Mouse (Mus musculus): ENCODE measurements around the gene Zdhhc24. TPM values are rescaled to one million over a fixed set of nuclear protein-coding genes. Genes with fewer than 3 reads are reported as not detected.
"Not testable (repeated sequence)": the region's sequence is repeated elsewhere in the genome, so short reads cannot be mapped to it uniquely, and the experiment has no call there.

Zdhhc24 gene
- total and polyA plus RNA-seq, 2 experiments from 2014 or later = 5.9 to 8.7 TPM

DNA sequence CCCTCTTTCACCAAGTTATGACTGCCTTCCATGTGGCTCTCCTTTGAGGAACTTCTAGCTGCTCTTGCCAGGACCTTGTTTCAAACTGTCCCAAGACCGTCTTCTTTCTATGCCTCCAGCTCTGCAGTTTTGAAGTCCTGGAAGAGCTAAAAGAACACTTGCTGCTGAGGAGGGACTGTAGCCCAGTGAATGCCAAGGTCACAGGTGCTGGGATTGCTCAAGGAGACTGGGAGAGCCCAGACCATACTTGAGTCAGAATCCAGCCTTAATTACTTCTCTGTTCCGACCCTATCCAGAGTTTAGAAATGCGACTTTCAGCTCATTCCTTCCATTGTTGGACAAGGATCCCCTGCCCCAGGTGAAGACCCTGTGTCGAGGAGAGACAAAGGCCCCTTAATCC is 22.5 kb upstream of the Zdhhc24 start:
- DNase-seq (ENCODE audit: low spot score) (no peak), ATAC-seq (ENCODE audit: insufficient read depth, low read depth) (no peak)
- Histone ChIP-seq H3K27me3 (ENCODE audit: control insufficient read depth, insufficient read depth, low read length) (no peaks in the 10 kb centered on the region), H3K36me3 (replicated peaks; ENCODE audit: control insufficient read depth, insufficient read depth, low read length) (no peaks in the 10 kb centered on the region; the same call in 1 of the 2 replicates), H3K27ac (ENCODE audit: low read depth) (no peak overlapping the region), H3K4me1 (ENCODE audit: control insufficient read depth, insufficient read depth) (0 out of 2 replicates have a peak, but pooled peaks cover 6% of the 10 kb centered on the region), H3K9me3 (replicated peaks; ENCODE audit: control insufficient read depth, low read length) (no peaks in the 10 kb centered on the region), H3K4me3 (ENCODE audit: low read depth, low read length) (peak overlapping the region; percentile 56; the same call in 1 of the 2 replicates), H3K4me2 (ENCODE audit: low read depth, low read length) (peak overlapping the region; percentile 95), H3K9ac (replicated peaks; ENCODE audit: low read depth, low read length) (no peak overlapping the region)
- TF ChIP-seq CTCF (IDR thresholded peaks at IDR 0.05; ENCODE audit: low read depth) (no peak), EP300 (IDR thresholded peaks at IDR 0.05; ENCODE audit: low read depth) (no peak)
- WGBS = 80% methylated on average over 4 of the region's 4 CpGs

GRCm38 (mm10) chr19:4859081-4859480 is 19.4 kb upstream of the Zdhhc24 start:
- H3K36me3 ChIP-seq (replicated peaks; ENCODE audit: control insufficient read depth, insufficient read depth, low read length) = peaks cover 4% of the 10 kb centered on the region; the same call in 1 of the 2 replicates
- ATAC-seq (ENCODE audit: insufficient read depth, low read depth) (no peak), DNase-seq (ENCODE audit: low spot score) (no peak)
- no peaks in the 10 kb centered on the region for H3K27me3 ChIP-seq (ENCODE audit: control insufficient read depth, insufficient read depth, low read length)
- no peaks in the 10 kb centered on the region for H3K9me3 ChIP-seq (replicated peaks; ENCODE audit: control insufficient read depth, low read length)
- TF ChIP-seq EP300 (IDR thresholded peaks at IDR 0.05; ENCODE audit: low read depth) = no peak
- H3K4me3 ChIP-seq (ENCODE audit: low read depth, low read length) = no peak overlapping the region
- 0 out of 2 replicates have a peak, but pooled peaks cover 6% of the 10 kb centered on the region for H3K4me1 ChIP-seq (ENCODE audit: control insufficient read depth, insufficient read depth)
- H3K4me2 ChIP-seq (ENCODE audit: low read depth, low read length) = no peak overlapping the region
- WGBS = 33% methylated on average over 6 of the region's 6 CpGs
- no peak overlapping the region for H3K27ac ChIP-seq (ENCODE audit: low read depth)
- H3K9ac ChIP-seq (replicated peaks; ENCODE audit: low read depth, low read length) = no peak overlapping the region

DNA sequence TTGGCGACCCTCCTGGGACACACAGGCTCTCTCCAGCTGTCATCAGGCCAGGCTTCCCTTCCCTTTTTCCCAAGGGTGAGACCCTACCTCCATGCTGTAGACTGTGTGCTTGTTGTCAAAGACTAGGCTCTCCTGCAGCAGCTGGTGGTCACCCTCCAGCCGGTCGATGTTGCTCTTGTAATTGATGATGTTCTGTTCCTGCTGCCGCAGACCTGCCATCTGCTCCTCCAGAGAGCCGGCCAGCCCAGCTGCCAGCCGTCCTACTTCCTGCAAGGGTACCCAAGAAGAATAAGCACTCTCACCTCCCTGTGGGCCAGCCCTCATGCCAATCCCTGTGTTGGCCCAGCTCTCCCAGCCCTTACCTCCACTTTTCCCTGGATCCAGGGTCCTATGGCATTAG is 15.4 kb upstream of the Zdhhc24 start:
- 73% methylated on average over 6 of the region's 6 CpGs for WGBS
- Histone ChIP-seq H3K4me2 (ENCODE audit: low read depth, low read length) (no peak overlapping the region), H3K9ac (replicated peaks; ENCODE audit: low read depth, low read length) (no peak overlapping the region), H3K9me3 (replicated peaks; ENCODE audit: control insufficient read depth, low read length) (no peaks in the 10 kb centered on the region), H3K4me1 (ENCODE audit: control insufficient read depth, insufficient read depth) (0 out of 2 replicates have a peak, but pooled peaks cover 4% of the 10 kb centered on the region), H3K27ac (ENCODE audit: low read depth) (no peak overlapping the region), H3K27me3 (ENCODE audit: control insufficient read depth, insufficient read depth, low read length) (0 out of 2 replicates have a peak, but pooled peaks cover 3% of the 10 kb centered on the region), H3K4me3 (ENCODE audit: low read depth, low read length) (no peak overlapping the region), H3K36me3 (replicated peaks; ENCODE audit: control insufficient read depth, insufficient read depth, low read length) (peaks cover 4% of the 10 kb centered on the region; the same call in 1 of the 2 replicates)
- ATAC-seq (ENCODE audit: insufficient read depth, low read depth) (no peak), DNase-seq (ENCODE audit: low spot score) (no peak)
- TF ChIP-seq EP300 (IDR thresholded peaks at IDR 0.05; ENCODE audit: low read depth) (no peak), CTCF (IDR thresholded peaks at IDR 0.05; ENCODE audit: low read depth) (no peak)

- H3K4me2 ChIP-seq (ENCODE audit: low read depth, low read length) = peak overlapping the region; percentile 22
- H3K27me3 ChIP-seq (ENCODE audit: control insufficient read depth, insufficient read depth, low read length) = 0 out of 2 replicates have a peak, but pooled peaks cover 3% of the 10 kb centered on the region
- H3K9me3 ChIP-seq (replicated peaks; ENCODE audit: control insufficient read depth, low read length) = no peaks in the 10 kb centered on the region
- TF ChIP-seq CTCF (IDR thresholded peaks at IDR 0.05; ENCODE audit: low read depth) (no peak), EP300 (IDR thresholded peaks at IDR 0.05; ENCODE audit: low read depth) (no peak)
- WGBS = 3% methylated on average over 17 of the region's 17 CpGs
- ATAC-seq (ENCODE audit: insufficient read depth, low read depth) (peak; percentile 49; the same call in 1 of the 2 replicates), DNase-seq (ENCODE audit: low spot score) (peak; percentile 41)
- H3K9ac ChIP-seq (replicated peaks; ENCODE audit: low read depth, low read length) = no peak overlapping the region
- H3K4me3 ChIP-seq (ENCODE audit: low read depth, low read length) = no peak overlapping the region
- H3K36me3 ChIP-seq (replicated peaks; ENCODE audit: control insufficient read depth, insufficient read depth, low read length) = peaks cover 4% of the 10 kb centered on the region; the same call in 1 of the 2 replicates
- 0 out of 2 replicates have a peak, but pooled peaks cover 4% of the 10 kb centered on the region for H3K4me1 ChIP-seq (ENCODE audit: control insufficient read depth, insufficient read depth)
- no peak overlapping the region for H3K27ac ChIP-seq (ENCODE audit: low read depth)
These were observed 13.3 kb upstream of the Zdhhc24 start for GRCm38 (mm10) chr19:4865147-4865546.

DNA sequence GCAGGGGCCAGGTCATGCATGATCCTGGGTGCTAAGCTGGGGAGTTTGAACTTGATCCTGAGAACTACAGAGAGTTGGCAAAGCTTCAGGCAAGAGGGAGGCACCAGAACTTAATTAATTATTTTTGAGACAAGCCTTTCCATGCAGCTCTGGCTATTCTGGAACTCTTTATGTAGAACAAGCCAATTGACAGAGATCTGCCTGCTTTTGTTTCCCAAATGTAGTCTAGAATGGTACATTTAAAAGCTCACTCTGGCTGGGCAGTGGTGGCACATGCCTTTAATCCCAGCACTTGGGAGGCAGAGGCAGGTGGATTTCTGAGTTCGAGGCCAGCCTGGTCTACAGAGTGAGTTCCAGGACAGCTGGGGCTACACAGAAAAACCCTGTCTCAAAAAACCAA is 3.9 kb upstream of the Zdhhc24 start:
- H3K4me1 ChIP-seq (ENCODE audit: control insufficient read depth, insufficient read depth); ATAC-seq (ENCODE audit: insufficient read depth, low read depth): not testable (repeated sequence)
- WGBS = 67% methylated on average over 1 of the region's 1 CpGs

DNA sequence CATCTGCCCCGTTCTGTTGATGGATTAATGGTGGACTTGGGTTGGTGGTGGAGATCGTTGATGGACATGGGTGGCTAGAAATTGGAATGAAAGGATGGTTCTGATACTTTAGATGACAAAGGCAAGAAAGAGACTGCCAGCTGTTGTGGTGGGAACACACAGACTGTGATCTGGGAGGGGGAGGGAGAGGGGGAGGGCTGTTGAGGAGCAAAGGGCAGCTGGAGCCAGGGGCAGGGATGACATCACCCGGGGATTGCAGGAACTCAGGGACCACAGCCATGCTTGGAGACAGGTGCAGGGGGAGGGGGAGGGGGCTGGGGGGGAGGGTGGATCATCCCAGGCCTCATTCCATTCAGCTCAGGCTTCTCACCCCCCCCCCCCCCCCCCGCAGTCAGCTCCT is 2.2 kb upstream of the Zdhhc24 start:
- Histone ChIP-seq H3K4me2 (ENCODE audit: low read depth, low read length) (no peak overlapping the region), H3K9me3 (replicated peaks; ENCODE audit: control insufficient read depth, low read length) (no peaks in the 10 kb centered on the region), H3K4me1 (ENCODE audit: control insufficient read depth, insufficient read depth) (peaks cover 8% of the 10 kb centered on the region; the same call in 1 of the 2 replicates), H3K27ac (ENCODE audit: low read depth) (no peak overlapping the region), H3K4me3 (ENCODE audit: low read depth, low read length) (no peak overlapping the region), H3K9ac (replicated peaks; ENCODE audit: low read depth, low read length) (no peak overlapping the region), H3K27me3 (ENCODE audit: control insufficient read depth, insufficient read depth, low read length) (0 out of 2 replicates have a peak, but pooled peaks cover 4% of the 10 kb centered on the region), H3K36me3 (replicated peaks; ENCODE audit: control insufficient read depth, insufficient read depth, low read length) (no peaks in the 10 kb centered on the region)
- 77% methylated on average over 3 of the region's 4 CpGs for whole genome bisulfite sequencing
- ATAC-seq (ENCODE audit: insufficient read depth, low read depth) (no peak), DNase-seq (ENCODE audit: low spot score) (no peak)
- TF ChIP-seq EP300 (IDR thresholded peaks at IDR 0.05; ENCODE audit: low read depth) = no peak
- TF ChIP-seq CTCF (IDR thresholded peaks at IDR 0.05; ENCODE audit: low read depth) = no peak

More for the DNA sequence above, 3.9 kb upstream of the Zdhhc24 start:
- not testable (repeated sequence) for H3K4me3 ChIP-seq (ENCODE audit: low read depth, low read length); H3K9me3 ChIP-seq (replicated peaks; ENCODE audit: control insufficient read depth, low read length); DNase-seq (ENCODE audit: low spot score); H3K4me2 ChIP-seq (ENCODE audit: low read depth, low read length); H3K9ac ChIP-seq (replicated peaks; ENCODE audit: low read depth, low read length); H3K36me3 ChIP-seq (replicated peaks; ENCODE audit: control insufficient read depth, insufficient read depth, low read length); H3K27me3 ChIP-seq (ENCODE audit: control insufficient read depth, insufficient read depth, low read length); H3K27ac ChIP-seq (ENCODE audit: low read depth)
